Mouse (Mus musculus) forebrain, embryonic 16.5 days (tissue): ENCODE results near the gene Atoh8. TPM values are rescaled to one million over a fixed set of nuclear protein-coding genes. Genes with fewer than 3 reads are reported as not detected.

Experiments used
- ATAC-seq: fragments of 200-750 bp; cut with Nextera tagmentation; 2 replicates; pipeline ENCODE4 v1.8.0; 2017; ENCODE audit warnings: mild to moderate bottlenecking, moderate library complexity
- H3K27ac ChIP-seq: fragments of 300-500 bp; sonication (generic); 2 replicates; pipeline ENCODE4 v1.5.1; 2014; ENCODE audit warnings: low read length, control low read depth
- H3K27me3 ChIP-seq: fragments of 300-500 bp; sonication (generic); replicated peaks from 2 replicates; pipeline ENCODE4 v1.6.1; 2014; ENCODE audit warnings: low read length; ENCODE audit not compliant: control insufficient read depth, insufficient read depth
- H3K36me3 ChIP-seq: fragments of 300-500 bp; sonication (generic); 2 replicates; pipeline ENCODE4 v1.6.1; 2014; ENCODE audit not compliant: control insufficient read depth, insufficient read depth
- H3K4me1 ChIP-seq: fragments of 300-500 bp; sonication (generic); replicated peaks from 2 replicates; pipeline ENCODE4 v1.6.1; 2014; ENCODE audit warnings: low read length; ENCODE audit not compliant: control insufficient read depth, insufficient read depth
- H3K4me2 ChIP-seq: fragments of 300-500 bp; sonication (generic); 2 replicates; pipeline ENCODE4 v1.6.1; 2014; ENCODE audit warnings: mild to moderate bottlenecking, low read length, control low read depth
- H3K4me3 ChIP-seq: fragments of 300-500 bp; sonication (generic); replicated peaks from 2 replicates; pipeline ENCODE4 v1.5.1; 2014; ENCODE audit warnings: mild to moderate bottlenecking, low read length, control low read depth
- H3K9ac ChIP-seq: fragments of 300-500 bp; sonication (generic); replicated peaks from 2 replicates; pipeline ENCODE4 v1.6.1; 2014; ENCODE audit warnings: low read depth, low read length, control low read depth
- H3K9me3 ChIP-seq: fragments of 300-500 bp; sonication (generic); 2 replicates; pipeline ENCODE4 v1.6.1; 2016; ENCODE audit warnings: low read length; ENCODE audit not compliant: control insufficient read depth
- WGBS: fragments of 180-500 bp; shearing (Covaris S2); extraction: QIAGEN DNeasy Blood & Tissue Kit; methylation state at CpG from one replicate; pipeline ENCODE4 v1.1.7; 2014; 5-methylcytosine and 5-hydroxymethylcytosine counted together
- polyA plus RNA-seq: library from polyadenylated mRNA; unstranded; fragments of >200 nt; fragmentation: Nextera tagmentation; extraction: Ambion mirVana; gene quantifications from 2 replicates; pipeline ENCODE4 v1.2.1, GENCODE M21; 2015

The Atoh8 gene
- polyA plus RNA-seq, 1 experiment from 2014 or later, result 3.0 TPM

DNA sequence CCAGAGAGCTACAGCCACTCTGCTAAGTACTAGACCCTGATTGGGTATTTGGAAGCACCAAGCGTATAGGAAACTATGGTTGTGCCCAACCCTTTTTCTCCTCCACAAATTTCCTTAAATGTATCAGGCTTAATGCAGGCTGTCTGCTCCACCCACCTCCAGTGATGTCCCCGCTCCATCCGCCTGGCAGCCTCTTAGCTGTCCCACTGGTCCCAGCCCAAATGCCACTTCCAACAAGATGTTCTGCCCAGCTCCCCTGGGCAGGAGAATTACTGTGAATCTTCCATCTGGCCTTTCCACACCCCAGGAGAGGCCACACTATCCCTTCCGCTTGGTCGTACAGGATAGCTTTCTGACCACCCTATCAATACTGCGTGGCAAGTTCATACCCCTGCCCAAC is 12.5 kb downstream of the Atoh8 start:
- H3K9ac ChIP-seq, result no peak overlapping the region
- WGBS, result 58% methylated on average over 6 of the region's 6 CpGs
- H3K27me3 ChIP-seq, result no peaks in the 10 kb centered on the region
- H3K36me3 ChIP-seq, result no peaks in the 10 kb centered on the region
- H3K4me1 ChIP-seq, result peaks cover 26% of the 10 kb centered on the region
- no peak overlapping the region for H3K4me3 ChIP-seq
- no peak for ATAC-seq
- H3K27ac ChIP-seq, result no peak overlapping the region
- H3K9me3 ChIP-seq, result no peaks in the 10 kb centered on the region
- H3K4me2 ChIP-seq, result no peak overlapping the region

DNA sequence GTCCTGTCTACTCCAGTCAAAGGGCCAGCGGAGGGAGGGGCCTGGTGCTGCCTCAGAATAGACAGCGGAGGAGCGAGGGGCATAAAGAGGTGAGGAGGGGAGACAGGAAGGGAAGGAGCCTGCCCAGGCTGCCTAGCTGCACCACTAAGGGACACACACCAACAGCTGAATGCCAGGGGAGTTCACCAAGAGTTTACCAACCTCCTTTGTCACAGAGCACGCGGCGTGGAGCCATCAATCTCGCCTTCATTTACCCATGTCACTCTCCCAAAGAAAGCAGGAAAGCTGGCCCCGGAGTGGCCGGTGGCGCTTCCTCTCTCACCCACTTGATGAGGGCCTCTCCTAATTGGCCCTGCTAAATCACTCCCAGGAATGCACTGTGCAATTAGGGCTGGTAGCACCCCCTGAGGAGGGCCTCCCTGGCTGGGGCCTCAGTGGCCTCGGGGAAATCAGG is 13.1 kb downstream of the Atoh8 start:
- no peak overlapping the region for H3K4me2 ChIP-seq
- peak; percentile 67 for ATAC-seq
- H3K4me1 ChIP-seq, result peaks cover 32% of the 10 kb centered on the region
- no peaks in the 10 kb centered on the region for H3K27me3 ChIP-seq
- H3K4me3 ChIP-seq, result no peak overlapping the region
- H3K36me3 ChIP-seq, result no peaks in the 10 kb centered on the region
- 6% methylated on average over 11 of the region's 11 CpGs for whole genome bisulfite sequencing
- no peak overlapping the region; the same call in 1 of the 2 replicates for H3K9ac ChIP-seq
- H3K27ac ChIP-seq, result no peak overlapping the region
- H3K9me3 ChIP-seq, result no peaks in the 10 kb centered on the region

DNA sequence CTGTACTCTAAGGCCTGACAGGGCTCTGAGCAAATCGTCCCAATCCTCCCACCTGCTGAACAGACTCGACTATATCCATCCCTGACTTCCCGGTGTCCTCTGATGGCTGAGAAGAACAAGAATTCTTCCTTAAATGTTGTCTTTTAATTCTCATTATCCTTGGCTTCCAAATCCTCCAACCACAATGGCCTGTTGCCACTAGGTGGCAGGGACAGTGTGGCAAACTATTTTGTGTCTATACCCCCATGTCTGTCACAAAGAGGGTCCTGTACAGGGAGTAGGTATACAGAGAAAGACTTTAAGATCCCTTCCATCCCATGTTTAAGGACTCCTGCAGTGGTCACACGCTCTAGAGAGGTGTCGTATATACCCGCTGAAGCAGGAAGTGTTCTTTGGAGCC is 14.1 kb downstream of the Atoh8 start:
- H3K4me1 ChIP-seq, result peaks cover 42% of the 10 kb centered on the region
- 39% methylated on average over 6 of the region's 6 CpGs for WGBS
- no peak for ATAC-seq
- H3K4me2 ChIP-seq, result no peak overlapping the region
- no peak overlapping the region for H3K9ac ChIP-seq
- no peaks in the 10 kb centered on the region for H3K27me3 ChIP-seq
- H3K9me3 ChIP-seq, result no peaks in the 10 kb centered on the region
- H3K27ac ChIP-seq, result no peak overlapping the region
- H3K36me3 ChIP-seq, result no peaks in the 10 kb centered on the region
- H3K4me3 ChIP-seq, result no peak overlapping the region

DNA sequence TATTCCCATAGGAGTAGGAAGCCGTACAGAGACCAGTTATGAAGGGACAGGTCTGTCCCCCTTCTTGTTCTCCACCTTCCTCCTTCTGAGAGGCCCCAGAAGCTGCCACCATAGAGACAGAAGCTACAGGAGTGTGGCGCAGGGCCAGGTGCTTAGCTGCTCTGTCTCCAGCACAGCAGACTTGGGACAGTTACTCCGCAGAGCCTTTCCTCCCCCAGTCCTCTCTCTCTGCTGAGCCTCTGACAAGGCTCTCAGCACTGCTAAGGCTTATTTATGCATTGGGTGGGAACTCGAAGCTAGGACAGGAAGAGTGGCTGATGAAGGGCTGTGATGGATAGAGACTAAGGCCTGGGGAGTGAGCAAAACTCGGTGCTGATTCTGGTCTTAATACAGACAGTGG is 15.8 kb downstream of the Atoh8 start:
- Histone ChIP-seq H3K27ac (no peak overlapping the region), H3K36me3 (no peaks in the 10 kb centered on the region), H3K27me3 (no peaks in the 10 kb centered on the region), H3K4me3 (no peak overlapping the region), H3K4me2 (no peak overlapping the region), H3K4me1 (peaks cover 53% of the 10 kb centered on the region), H3K9ac (no peak overlapping the region), H3K9me3 (no peaks in the 10 kb centered on the region)
- ATAC-seq, result no peak
- 50% methylated on average over 5 of the region's 5 CpGs for WGBS

DNA sequence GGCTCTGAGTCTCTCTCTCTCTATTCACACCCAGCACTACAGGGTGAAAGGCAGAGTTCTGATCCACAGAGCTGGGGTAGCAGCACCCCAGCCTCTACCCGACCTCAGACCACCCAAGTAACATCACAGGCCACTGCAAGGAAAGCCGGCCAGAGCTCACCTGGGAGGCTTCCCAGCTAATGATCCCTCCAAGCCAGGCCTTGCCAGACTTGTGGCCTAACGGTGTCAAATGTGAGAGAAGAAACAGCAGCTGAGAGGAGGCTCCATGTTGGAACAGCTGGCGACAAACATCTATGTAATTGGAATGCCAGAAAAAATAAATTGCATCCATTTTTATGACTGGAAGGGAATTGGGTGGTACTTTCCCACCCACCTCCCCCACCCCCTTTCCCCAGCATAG is 17.1 kb downstream of the Atoh8 start:
- Histone ChIP-seq H3K36me3 (no peaks in the 10 kb centered on the region), H3K9me3 (no peaks in the 10 kb centered on the region), H3K4me1 (peaks cover 53% of the 10 kb centered on the region), H3K4me3 (no peak overlapping the region), H3K4me2 (no peak overlapping the region), H3K9ac (no peak overlapping the region), H3K27ac (0 out of 2 replicates have a peak overlapping the region, but pooled peaks have one; percentile 21), H3K27me3 (no peaks in the 10 kb centered on the region)
- 57% methylated on average over 4 of the region's 4 CpGs for WGBS
- no peak for ATAC-seq

DNA sequence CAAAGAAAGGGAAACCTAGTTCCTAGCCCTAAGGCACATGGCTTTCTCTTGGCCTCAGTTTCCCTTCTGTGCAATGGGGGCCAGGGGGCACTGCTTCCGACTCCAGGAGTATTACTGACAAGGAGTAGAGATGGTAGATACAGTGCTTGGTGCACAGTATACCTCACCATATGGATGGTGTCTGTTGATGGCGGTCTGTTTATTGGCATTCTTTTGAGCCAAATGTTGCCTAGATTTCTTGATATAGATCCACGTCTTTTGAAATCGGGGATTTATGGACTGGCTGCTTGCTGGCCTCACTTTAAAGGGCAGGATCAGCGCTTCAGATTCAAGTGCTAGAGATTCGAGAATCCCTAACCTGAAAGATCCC is 18.0 kb downstream of the Atoh8 start:
- Histone ChIP-seq H3K27me3 (no peaks in the 10 kb centered on the region), H3K9me3 (no peaks in the 10 kb centered on the region), H3K9ac (peak overlapping the region; percentile 0; the same call in 1 of the 2 replicates), H3K4me3 (no peak overlapping the region), H3K4me2 (peak overlapping the region; percentile 54), H3K4me1 (peaks cover 49% of the 10 kb centered on the region), H3K36me3 (no peaks in the 10 kb centered on the region), H3K27ac (peak overlapping the region; percentile 89)
- ATAC-seq, result peak; percentile 34
- 46% methylated on average over 6 of the region's 6 CpGs for WGBS

DNA sequence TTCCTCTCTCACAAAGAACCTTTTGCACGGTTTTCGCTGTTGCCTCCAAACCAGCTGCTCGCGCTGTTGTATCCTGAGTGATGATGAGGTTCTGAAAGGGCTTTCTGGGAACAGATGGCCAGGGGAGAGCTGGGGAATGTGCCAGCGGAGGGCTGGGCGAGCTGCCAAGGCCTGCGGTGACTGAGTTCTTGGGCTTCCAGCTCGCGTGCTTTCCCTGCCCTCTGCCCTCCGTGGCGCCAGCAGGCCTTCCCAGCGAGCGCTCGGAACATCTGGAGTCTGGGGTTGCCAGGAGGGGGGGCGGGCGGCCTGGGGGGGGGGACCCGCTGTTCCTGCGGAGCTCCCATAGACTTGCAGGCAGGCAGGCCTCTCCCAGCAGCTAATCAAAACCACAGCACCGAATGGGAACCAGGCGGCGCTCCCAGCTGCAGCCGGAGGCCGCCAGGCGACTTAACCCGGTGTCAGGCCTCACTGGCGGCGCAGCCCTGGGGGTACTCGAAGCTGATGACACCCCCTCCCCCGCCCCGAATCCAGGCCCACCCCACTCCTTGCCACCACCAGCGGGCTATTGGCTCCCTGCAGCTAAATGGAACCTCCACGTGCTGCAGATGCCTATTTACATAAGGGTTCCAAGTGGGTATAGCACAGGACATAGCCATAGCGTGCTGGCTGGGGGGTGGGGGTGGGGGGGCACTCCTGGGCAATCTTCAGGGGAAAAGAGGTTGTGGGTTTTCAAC is 18.5 kb downstream of the Atoh8 start:
- H3K9me3 ChIP-seq, result no peaks in the 10 kb centered on the region
- H3K27ac ChIP-seq, result peak overlapping the region; percentile 89
- peak overlapping the region; percentile 54 for H3K4me2 ChIP-seq
- WGBS, result 1% methylated on average over 31 of the region's 33 CpGs
- H3K27me3 ChIP-seq, result no peaks in the 10 kb centered on the region
- peak; percentile 91 for ATAC-seq
- no peaks in the 10 kb centered on the region for H3K36me3 ChIP-seq
- H3K4me1 ChIP-seq, result peaks cover 46% of the 10 kb centered on the region
- H3K4me3 ChIP-seq, result peak overlapping the region; percentile 27
- H3K9ac ChIP-seq, result peak overlapping the region; percentile 43

DNA sequence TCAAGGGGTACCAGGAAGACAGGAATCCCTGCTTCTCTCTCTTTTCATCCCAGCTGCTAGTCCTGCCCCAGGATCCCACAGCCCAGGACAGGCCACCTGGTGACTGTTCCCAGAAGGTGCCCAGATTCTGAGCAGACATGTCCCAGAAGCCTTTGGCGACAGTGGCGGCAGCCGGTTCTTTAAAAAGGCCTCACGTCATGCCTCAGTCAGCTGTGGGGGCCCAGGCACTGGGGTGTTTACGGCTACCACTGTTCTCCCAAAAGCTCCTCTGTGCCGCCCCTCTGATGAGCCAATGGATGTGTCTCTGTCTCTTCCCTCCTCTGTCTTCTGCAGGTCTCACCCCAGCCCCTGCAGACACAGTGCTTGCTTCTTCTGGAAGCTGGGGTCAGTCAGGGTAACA is 19.8 kb downstream of the Atoh8 start:
- Histone ChIP-seq H3K9ac (no peak overlapping the region), H3K4me1 (peaks cover 52% of the 10 kb centered on the region), H3K27ac (peak overlapping the region; percentile 89), H3K9me3 (no peaks in the 10 kb centered on the region), H3K36me3 (no peaks in the 10 kb centered on the region), H3K4me3 (no peak overlapping the region), H3K4me2 (no peak overlapping the region), H3K27me3 (no peaks in the 10 kb centered on the region)
- no peak for ATAC-seq
- WGBS, result 33% methylated on average over 6 of the region's 6 CpGs

DNA sequence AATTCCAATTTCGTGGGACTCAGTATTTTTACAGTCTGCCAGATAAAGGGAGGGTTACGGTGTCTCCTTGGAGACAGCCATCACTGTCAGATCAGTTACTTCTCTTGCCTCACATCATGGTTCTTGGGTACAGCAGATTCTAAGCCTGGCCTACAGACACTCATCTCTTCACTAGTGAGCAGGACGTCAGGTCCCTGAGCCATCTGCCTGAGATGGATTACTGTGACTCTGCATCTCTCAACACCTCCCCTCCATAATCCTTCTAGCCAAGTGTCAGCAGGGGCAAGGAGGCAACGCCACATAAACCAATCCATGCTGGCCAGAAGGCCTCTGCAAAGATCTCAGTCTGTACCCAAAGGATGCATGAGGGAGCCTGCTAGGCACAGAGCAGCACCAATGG is 24.0 kb downstream of the Atoh8 start:
- Histone ChIP-seq H3K9ac (no peak overlapping the region), H3K27ac (no peak overlapping the region), H3K4me1 (peaks cover 21% of the 10 kb centered on the region), H3K9me3 (no peaks in the 10 kb centered on the region), H3K36me3 (no peaks in the 10 kb centered on the region), H3K4me2 (no peak overlapping the region), H3K27me3 (no peaks in the 10 kb centered on the region), H3K4me3 (no peak overlapping the region)
- ATAC-seq, result 0 out of 2 replicates have a peak, but pooled peaks have one; percentile 14
- WGBS, result 54% methylated on average over 4 of the region's 4 CpGs
